Mouse (Mus musculus) thymus, adult 2 months (tissue): ENCODE data around the gene Bbip1.

ENCODE experiments used
- CTCF ChIP-seq: fragments of 200-500 bp; IDR thresholded peaks from 2 replicates; pipeline ENCODE4 v1.5.1; 2012; ENCODE audit warnings: mild to moderate bottlenecking, control low read depth, low read length, moderate library complexity, borderline replicate concordance; ENCODE audit not compliant: control insufficient read depth, poor library complexity, insufficient read depth; ENCODE audit errors: extremely low read depth
- POLR2A ChIP-seq: fragments of 200-500 bp; IDR thresholded peaks from 2 replicates; pipeline ENCODE4 v1.6.1; 2012; ENCODE audit warnings: mild to moderate bottlenecking, low read length, control low read depth, moderate library complexity; ENCODE audit not compliant: control insufficient read depth, poor library complexity, insufficient read depth; ENCODE audit errors: extremely low read depth

DNA sequence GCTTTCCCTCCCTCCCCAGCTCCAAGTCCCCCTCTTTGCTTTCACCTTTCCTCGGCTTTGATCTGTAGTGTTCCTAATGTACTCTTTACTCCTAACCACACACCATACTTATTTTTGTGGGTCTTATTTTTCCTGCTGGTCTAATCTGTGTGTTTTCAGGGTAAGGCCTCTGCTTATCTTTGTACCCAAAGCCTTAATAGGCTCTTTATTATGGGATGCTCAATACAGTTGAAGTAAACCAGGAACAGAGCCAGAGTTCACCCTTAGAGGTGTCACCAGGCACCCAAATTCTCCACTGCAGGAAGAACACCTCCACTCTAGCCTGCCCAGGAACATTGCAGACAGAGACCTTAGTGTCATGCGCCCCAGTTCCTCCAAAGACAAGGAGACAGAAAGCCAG, 52.9 kb downstream of the Bbip1 start:
- TF ChIP-seq CTCF (no peak), POLR2A (no peak)
